Mouse (Mus musculus): ENCODE data around the gene Smco3. TPM values are rescaled to one million over a fixed set of nuclear protein-coding genes. Genes with fewer than 3 reads are reported as not detected.

Gene Smco3
- polyA plus RNA-seq, 1 experiment from 2014 or later: not detected

- DNase-seq (ENCODE audit: low spot score) (no peak), ATAC-seq (replicated peaks; ENCODE audit: low FRiP score) (no peak)
- no peak within 1 kb of the TSS for H3K4me3 ChIP-seq (ENCODE audit: low read depth, low read length)
- H3K36me3 ChIP-seq (ENCODE audit: control insufficient read depth, insufficient read depth, low read length): no peaks in the 10 kb centered on the region
- H3K4me1 ChIP-seq (replicated peaks; ENCODE audit: control insufficient read depth, insufficient read depth, low read length): no peaks in the 10 kb centered on the region
- no peak within 1 kb of the TSS for H3K9ac ChIP-seq (ENCODE audit: low read depth, low read length)
- no peaks in the 10 kb centered on the region for H3K9me3 ChIP-seq (ENCODE audit: control insufficient read depth, low read length)
- no peak within 1 kb of the TSS for H3K4me2 ChIP-seq
- no peak within 1 kb of the TSS for H3K27ac ChIP-seq (ENCODE audit: low read depth, low read length)
- H3K27me3 ChIP-seq (replicated peaks; ENCODE audit: control insufficient read depth, insufficient read depth, low read length): no peaks in the 10 kb centered on the region
- WGBS: 81% methylated on average over 20 of the region's 20 CpGs
Measured at GRCm38 (mm10) chr6:136781377-136781986, 53.8 kb downstream of the Smco3 start, which contains the start of gene Gucy2c. Gene Gucy2c, minus strand, starts transcription at chr6:136781765.

Small RNAs within 50 kb of the gene (microRNA-seq; reads per million reads assigned to microRNA genes)
- gene Gm44364 (ENCODE audit: borderline number of aligned reads): not detected

Other genes starting within 250 kb of the Smco3 start
- gene Plbd1, start 173.5 kb downstream of the Smco3 start, polyA plus RNA-seq (2014; fragmentation: Nextera tagmentation; extraction: Ambion mirVana): 0.86 and 1.2 TPM in 2 replicates
- gene Gucy2c, start 53.7 kb downstream of the Smco3 start, polyA plus RNA-seq (2014; fragmentation: Nextera tagmentation; extraction: Ambion mirVana): 0.08 TPM in 1 of 2 replicates, not detected in the other
- gene Hist4h4, start 31.0 kb downstream of the Smco3 start, polyA plus RNA-seq (2014; fragmentation: Nextera tagmentation; extraction: Ambion mirVana): 0.43 and 0.88 TPM in 2 replicates
- 186 and 193 TPM in 2 replicates for gene H2afj, start 27.2 kb downstream of the Smco3 start, polyA plus RNA-seq (2014; fragmentation: Nextera tagmentation; extraction: Ambion mirVana)
- 2.3 and 2.6 TPM in 2 replicates for gene BC049715, start 7.8 kb downstream of the Smco3 start, polyA plus RNA-seq (2014; fragmentation: Nextera tagmentation; extraction: Ambion mirVana)
- gene Wbp11, start 7.2 kb downstream of the Smco3 start, polyA plus RNA-seq (2014; fragmentation: Nextera tagmentation; extraction: Ambion mirVana): 165 and 168 TPM in 2 replicates
- gene Art4, start 22.3 kb upstream of the Smco3 start, polyA plus RNA-seq (2014; fragmentation: Nextera tagmentation; extraction: Ambion mirVana): 8.7 and 11.1 TPM in 2 replicates
- gene Mgp, start 40.4 kb upstream of the Smco3 start, polyA plus RNA-seq (2014; fragmentation: Nextera tagmentation; extraction: Ambion mirVana): 7.7 and 8.2 TPM in 2 replicates
- gene Erp27, start 86.7 kb upstream of the Smco3 start, polyA plus RNA-seq (2014; fragmentation: Nextera tagmentation; extraction: Ambion mirVana): 0.22 and 0.34 TPM in 2 replicates
- not detected in 2 replicates for gene Pde6h, start 88.4 kb upstream of the Smco3 start, polyA plus RNA-seq (2014; fragmentation: Nextera tagmentation; extraction: Ambion mirVana)
- gene Arhgdib, start 106.4 kb upstream of the Smco3 start, polyA plus RNA-seq (2014; fragmentation: Nextera tagmentation; extraction: Ambion mirVana): 181 and 183 TPM in 2 replicates

Data from liver, embryonic 11.5 days (tissue).